Mouse (Mus musculus) heart, adult 8-10 months (tissue): ENCODE results near the gene Trp53rkb. TPM values are rescaled to one million over a fixed set of nuclear protein-coding genes. Genes with fewer than 3 reads are reported as not detected.

Experiments
- DNase-seq: peaks from one replicate; pipeline ENCODE4 v3.0.0; 2022; ENCODE audit warnings: low spot score
- total RNA-seq, 4 experiments: library from RNA; stranded (reverse); gene quantifications; 2 replicates each; pipeline ENCODE4 v1.2.4; 2022

The Trp53rkb gene
- total RNA-seq, 4 experiments from 2014 or later: 1.3 to 3.2 (median 1.9) TPM

DNA sequence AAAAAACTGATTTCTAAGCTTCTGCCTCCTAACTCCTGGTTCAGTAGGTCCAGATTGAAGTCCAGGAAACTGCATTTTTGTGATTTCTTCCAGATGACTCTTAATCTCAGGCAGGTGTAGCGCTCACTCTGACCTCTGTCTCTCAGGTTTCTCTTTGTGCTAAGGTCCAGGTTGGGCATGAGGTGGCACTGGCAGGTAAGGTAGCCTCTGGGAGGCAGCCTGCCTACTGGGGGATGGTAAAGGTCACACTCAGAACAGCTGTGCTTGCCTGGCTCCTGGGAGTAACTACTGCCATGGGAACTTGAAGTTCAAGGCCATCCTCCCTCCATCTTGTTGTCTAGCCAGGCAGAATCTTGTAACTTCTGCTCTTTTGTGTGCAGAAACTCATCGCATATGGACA lies 41.8 kb downstream of the Trp53rkb start:
- no peak for DNase-seq

- no peak for DNase-seq
Measured at GRCm38 (mm10) chr2:166834796-166835195, 42.5 kb downstream of the Trp53rkb start.

GRCm38 (mm10) chr2:166835581-166835980 lies 43.2 kb downstream of the Trp53rkb start:
- no peak for DNase-seq

- no peak for DNase-seq
Measured at GRCm38 (mm10) chr2:166841813-166842212, 49.5 kb downstream of the Trp53rkb start.

Other genes starting within 250 kb of the Trp53rkb start
- 1 to 10 TPM; 4.2 to 5.4 (median 4.8) TPM for gene Prex1, start 78.7 kb upstream of the Trp53rkb start, total RNA-seq
- 10 to 100 TPM; 43.4 to 53.9 (median 47.4) TPM for gene Arfgef2, start 13.1 kb downstream of the Trp53rkb start, total RNA-seq
- gene Cse1l, start 113.5 kb downstream of the Trp53rkb start, total RNA-seq: 10 to 100 TPM; 36.1 to 50.8 (median 40.1) TPM
- gene Stau1, start 203.8 kb downstream of the Trp53rkb start, total RNA-seq: 10 to 100 TPM; 40.7 to 48.5 (median 44.1) TPM
- gene Ddx27, start 222.7 kb downstream of the Trp53rkb start, total RNA-seq: 10 to 100 TPM in 3 of 4 experiments, 1 to 10 TPM in 1; 9.0 to 12.3 (median 10.7) TPM